Mouse (Mus musculus) left cerebral cortex, adult 2 months (tissue): ENCODE measurements around the gene Olfr723. TPM values are rescaled to one million over a fixed set of nuclear protein-coding genes. Genes with fewer than 3 reads are reported as not detected.
"Not testable (repeated sequence)": the region's sequence is repeated elsewhere in the genome, so short reads cannot be mapped to it uniquely, and the experiment has no call there.

ENCODE experiments used
- DNase-seq, 2 experiments: peaks; one replicate each; pipeline ENCODE4 v3.0.0; 2021 to 2022; ENCODE audit warnings: low spot score in 2 of 2, mixed read lengths in 1 of 2; ENCODE audit errors: extremely low spot score in 1 of 2
- H3K27ac ChIP-seq: fragments of 200-600 bp; 2 replicates; pipeline ENCODE4 v1.8.1; 2022
- H3K4me3 ChIP-seq: fragments of 200-600 bp; 2 replicates; pipeline ENCODE4 v1.8.1; 2022
- CTCF ChIP-seq: fragments of 200-600 bp; IDR thresholded peaks from 2 replicates; pipeline ENCODE4 v1.8.1; 2022; ENCODE audit warnings: antibody characterized with exemption, mild to moderate bottlenecking, moderate library complexity
- intact Hi-C: fragments of 180-260 bp; cut with DNase I; formaldehyde crosslinking; loops from one replicate; pipeline ENCODE4 v1.15.1; 2025
- long read RNA-seq, 2 experiments: library from polyadenylated mRNA; stranded (forward); transcript quantifications; one replicate each; pipeline ENCODE4 v2.0.0; 2021; ENCODE audit warnings: borderline mapping rate in 2 of 2
- total RNA-seq, 2 experiments: library from RNA; stranded (reverse); gene quantifications; 2 replicates each; pipeline ENCODE4 v1.2.3; 2021

Gene Olfr723
- not detected for total RNA-seq
- long read RNA-seq, experiment 1: 0 reads
- long read RNA-seq, experiment 2: 0 reads

DNA sequence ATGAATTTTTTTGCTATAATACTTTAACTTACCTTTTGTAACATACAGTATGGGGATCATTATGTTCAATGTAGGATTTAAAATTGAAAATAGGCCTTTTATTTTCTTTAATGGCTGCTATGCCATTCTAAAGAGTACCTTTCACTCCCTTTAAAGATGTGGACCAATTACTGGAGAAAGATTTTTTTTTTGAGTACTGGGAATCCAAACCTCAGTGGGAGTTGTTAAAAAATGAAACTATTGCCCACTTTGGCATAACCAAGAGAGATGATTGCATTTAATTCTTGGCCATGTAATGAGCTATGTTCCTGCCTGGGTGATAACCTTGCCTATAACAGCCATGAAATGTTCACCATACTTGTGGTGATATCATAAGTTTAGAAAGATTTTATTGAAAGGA lies at the start of gene Olfr723:
TSS of gene Olfr723 (minus strand) at position 101 of the 400 bp plus-strand sequence.
- not testable (repeated sequence) for H3K27ac ChIP-seq, DNase-seq, H3K4me3 ChIP-seq
- intact Hi-C loops: loop anchor here (2.0 kb wide), 1 partner anchor 33 kb away; no protein-coding TSS in a partner anchor

- H3K4me3 ChIP-seq, DNase-seq, intact Hi-C loops: not testable (repeated sequence)
These were observed 31.6 kb upstream of the Olfr723 start, which contains the start of gene Olfr724 for GRCm38 (mm10) chr14:49963174-49963573. Gene Olfr724 (minus strand): TSS chr14:49963274.

DNA sequence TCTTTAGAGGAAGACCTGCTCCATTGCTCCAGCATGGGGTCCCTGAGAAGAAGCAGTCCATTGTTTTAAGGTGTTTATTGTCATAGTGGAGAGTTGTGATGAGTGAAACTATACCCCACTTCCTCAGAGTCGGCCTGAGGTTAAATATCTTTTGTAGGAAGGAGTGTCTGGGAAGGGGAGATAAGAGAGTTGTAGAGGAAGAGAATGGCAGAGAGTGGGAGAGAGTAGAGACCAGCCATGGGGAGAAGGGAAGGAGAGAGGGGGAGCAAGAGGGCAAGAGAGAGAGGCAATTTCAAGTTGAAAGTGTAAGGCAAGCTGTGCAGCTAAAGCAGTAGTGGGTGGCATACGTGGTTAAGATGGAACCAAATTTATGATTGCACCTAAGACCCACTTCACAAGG lies 24.3 kb upstream of the Olfr723 start:
- Histone ChIP-seq H3K27ac (no peak overlapping the region), H3K4me3 (no peak overlapping the region)
- TF ChIP-seq CTCF: no peak
- intact Hi-C loops: no loop called here
- DNase-seq: no peak

More at GRCm38 (mm10) chr14:49963174-49963573, 31.6 kb upstream of the Olfr723 start, which contains the start of gene Olfr724:
- H3K27ac ChIP-seq: not testable (repeated sequence)

DNA sequence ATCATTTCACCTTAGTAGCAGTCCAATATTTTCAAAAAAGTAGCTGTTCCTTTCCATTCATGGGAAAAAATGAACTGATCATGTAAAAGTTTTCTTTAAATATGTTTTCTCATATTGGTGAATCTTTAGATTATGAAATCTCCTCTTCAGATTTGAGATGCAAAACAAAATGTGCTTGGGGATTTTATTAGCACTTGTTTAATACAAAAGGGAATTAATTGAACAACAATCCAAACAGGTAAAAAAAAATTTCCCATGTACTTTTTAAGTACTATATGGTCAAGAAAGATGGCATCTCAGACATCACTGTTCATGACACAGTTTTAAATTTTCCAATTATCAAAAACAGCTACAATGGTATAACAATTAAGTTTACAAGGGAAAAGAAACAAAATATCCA lies 29.7 kb downstream of the Olfr723 start, which contains the start of gene Olfr722:
TSS of gene Olfr722 (minus strand) at position 101 of the 400 bp plus-strand sequence.
- DNase-seq: no peak
- no peak within 1 kb of the TSS for H3K27ac ChIP-seq
- no peak for TF ChIP-seq CTCF
- H3K4me3 ChIP-seq: no peak within 1 kb of the TSS
- intact Hi-C loops: no loop called here

Other genes with a start within 250 kb of the Olfr723 start
- gene Armh4, start 148.4 kb downstream of the Olfr723 start, total RNA-seq: 10 to 100 TPM; 23.3 to 24.9 TPM
- gene Olfr722, start 29.8 kb downstream of the Olfr723 start, total RNA-seq: not detected
- not detected for gene Olfr724, start 31.5 kb upstream of the Olfr723 start, total RNA-seq
- not detected for gene Olfr725, start 108.6 kb upstream of the Olfr723 start, total RNA-seq
- not detected for gene Olfr726, start 159.2 kb upstream of the Olfr723 start, total RNA-seq
- gene Olfr727, start 191.4 kb upstream of the Olfr723 start, total RNA-seq: not detected
- gene Olfr728, start 210.9 kb upstream of the Olfr723 start, total RNA-seq: not detected
- not detected for gene Olfr729, start 221.1 kb upstream of the Olfr723 start, total RNA-seq